Mouse (Mus musculus): ENCODE data around the gene Nos1ap. TPM values are rescaled to one million over a fixed set of nuclear protein-coding genes. Genes with fewer than 3 reads are reported as not detected.

The Nos1ap gene
- polyA plus RNA-seq, 3 experiments from 2014 or later: not detected

- ATAC-seq: no peak
These were observed 89.8 kb downstream of the Nos1ap start for GRCm38 (mm10) chr1:170499891-170500290.

DNA sequence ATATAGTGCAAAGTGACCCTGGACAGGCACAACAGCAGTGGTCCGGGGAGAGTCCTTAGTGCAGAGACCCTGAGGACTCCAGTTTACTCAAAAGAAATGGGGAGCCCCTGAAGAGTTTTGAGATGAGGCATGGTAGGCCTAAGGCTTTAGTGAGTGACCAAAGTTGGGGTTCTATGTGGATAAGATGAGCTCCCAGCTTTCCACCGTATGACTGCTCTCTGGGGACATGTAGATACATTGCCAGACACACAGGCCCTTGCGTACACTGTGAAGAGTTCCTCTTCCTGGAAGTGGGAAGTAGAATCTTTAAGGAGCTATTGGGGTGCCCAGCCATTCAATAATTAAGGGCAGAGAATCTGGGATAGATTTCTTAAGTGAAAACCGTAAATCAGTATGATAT, 90.2 kb downstream of the Nos1ap start:
- no peak for ATAC-seq

DNA sequence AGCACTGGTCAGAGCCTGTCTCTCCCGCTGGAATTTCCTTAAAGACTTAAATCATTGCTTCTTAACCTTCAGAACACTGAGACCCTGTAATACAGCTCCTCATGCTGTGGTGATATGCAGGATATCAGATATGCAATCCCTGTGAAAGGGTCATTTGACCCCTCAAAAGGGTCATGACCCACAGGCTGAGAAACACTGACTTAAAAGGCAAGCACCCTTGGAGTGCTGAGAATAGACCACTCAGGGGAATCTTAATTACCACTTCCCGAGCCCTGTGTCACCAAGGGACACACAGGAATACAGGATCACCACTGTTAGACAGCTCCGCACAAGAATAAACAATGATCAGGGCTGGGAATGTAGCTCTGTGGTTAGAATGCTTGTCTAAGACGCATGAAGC, 91.0 kb downstream of the Nos1ap start:
- ATAC-seq: no peak

GRCm38 (mm10) chr1:170496221-170496620, 93.4 kb downstream of the Nos1ap start:
- ATAC-seq: no peak

- ATAC-seq: no peak
These were observed 94.0 kb downstream of the Nos1ap start for GRCm38 (mm10) chr1:170495538-170496183.

DNA sequence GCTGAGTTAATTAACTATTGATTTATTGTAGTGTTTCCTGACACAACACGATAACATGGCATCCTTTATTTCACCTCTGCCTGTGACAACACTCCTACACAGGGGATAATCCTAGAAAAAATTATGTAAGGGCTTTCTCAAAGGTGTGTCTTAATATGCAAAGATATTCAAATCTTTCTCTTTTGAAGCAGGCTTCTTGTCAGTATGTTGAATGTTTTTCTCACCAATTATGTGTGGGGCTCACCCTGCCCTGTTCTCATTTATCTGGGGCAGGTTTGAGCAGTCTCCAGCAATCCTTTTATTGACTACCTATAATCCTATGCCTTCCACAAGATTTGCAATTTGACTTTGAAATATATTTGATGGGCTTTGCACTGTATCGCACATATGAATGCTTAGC, 97.1 kb downstream of the Nos1ap start:
- no peak for ATAC-seq

- no peak for ATAC-seq
These were observed 97.6 kb downstream of the Nos1ap start for GRCm38 (mm10) chr1:170492027-170492426.

DNA sequence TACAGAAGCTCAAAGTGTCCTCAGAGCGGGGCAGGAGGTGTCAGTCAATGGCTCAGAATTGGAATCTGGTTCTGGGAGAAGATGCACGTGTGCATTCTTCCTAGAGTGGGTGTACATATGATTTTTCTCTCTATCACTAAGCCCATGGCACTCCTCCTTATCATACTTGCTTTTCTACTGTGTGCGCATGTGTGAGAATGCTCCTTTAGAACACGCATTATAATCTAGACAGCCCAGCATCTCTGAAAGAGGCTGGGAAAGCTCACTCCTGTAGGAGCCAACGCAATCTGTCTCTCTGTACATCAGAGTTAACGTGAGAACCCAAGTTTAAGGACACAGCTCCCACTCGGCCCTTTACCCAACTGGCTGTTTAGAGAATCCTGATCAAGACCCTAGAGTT, 99.7 kb downstream of the Nos1ap start:
- no peak for ATAC-seq

- no peak for ATAC-seq
These were observed 100.2 kb downstream of the Nos1ap start for GRCm38 (mm10) chr1:170489450-170489849.

- no peak for ATAC-seq
These were observed 104.5 kb downstream of the Nos1ap start for GRCm38 (mm10) chr1:170485119-170485518.

GRCm38 (mm10) chr1:170482236-170482905, 107.3 kb downstream of the Nos1ap start:
- no peak for ATAC-seq

DNA sequence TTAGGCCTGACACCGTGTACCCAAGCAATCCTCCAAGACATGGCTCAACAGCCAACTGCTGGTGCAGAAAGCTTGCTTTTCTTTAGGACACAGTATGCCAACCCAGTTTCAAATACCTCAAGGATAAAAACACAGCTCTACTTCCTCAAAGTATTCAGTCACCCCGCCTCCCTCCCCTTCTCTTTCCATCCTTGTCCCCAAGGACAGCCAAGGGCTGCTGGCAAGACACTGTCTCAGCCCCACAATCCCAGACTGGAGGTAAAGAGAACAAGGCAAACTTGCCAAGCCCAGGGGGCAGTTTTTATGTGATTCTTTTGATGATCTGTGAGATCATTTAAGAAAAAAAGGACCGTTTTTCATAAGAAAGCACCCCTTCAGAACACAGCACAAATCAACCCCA, 108.6 kb downstream of the Nos1ap start:
- ATAC-seq: no peak

GRCm38 (mm10) chr1:170479458-170479798, 110.2 kb downstream of the Nos1ap start:
- no peak for ATAC-seq

DNA sequence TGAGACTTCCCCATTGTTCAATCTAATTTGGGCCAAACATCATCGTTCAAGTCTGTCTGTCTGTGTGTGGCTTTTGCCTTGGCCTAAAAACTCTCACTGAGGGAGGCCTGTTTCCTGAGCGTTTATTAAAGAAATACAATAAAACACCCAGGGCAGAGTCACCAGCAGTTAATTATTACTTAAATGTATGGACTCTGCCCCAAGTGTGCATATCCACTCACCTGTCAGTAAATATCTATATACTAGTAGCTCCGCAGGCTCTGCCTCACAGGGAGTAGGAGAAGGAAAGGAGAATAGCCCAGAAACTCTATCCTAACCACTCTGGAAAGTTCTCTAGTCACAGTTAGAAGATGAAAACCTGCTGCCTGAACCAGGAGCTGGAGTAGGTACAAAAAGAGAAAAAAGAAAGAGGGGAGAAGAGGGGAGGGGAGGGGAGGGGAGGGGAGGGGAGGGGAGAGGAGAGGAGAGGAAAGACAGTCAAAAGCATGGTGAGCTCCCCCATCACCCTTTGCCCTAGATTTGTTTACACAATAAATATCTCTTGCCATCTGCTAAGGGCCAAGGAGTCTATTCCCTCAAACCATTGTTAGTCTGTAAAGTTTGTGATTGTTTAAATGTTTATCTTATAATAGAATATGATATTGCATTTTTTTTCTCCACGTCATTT, 110.7 kb downstream of the Nos1ap start:
- no peak for ATAC-seq

DNA sequence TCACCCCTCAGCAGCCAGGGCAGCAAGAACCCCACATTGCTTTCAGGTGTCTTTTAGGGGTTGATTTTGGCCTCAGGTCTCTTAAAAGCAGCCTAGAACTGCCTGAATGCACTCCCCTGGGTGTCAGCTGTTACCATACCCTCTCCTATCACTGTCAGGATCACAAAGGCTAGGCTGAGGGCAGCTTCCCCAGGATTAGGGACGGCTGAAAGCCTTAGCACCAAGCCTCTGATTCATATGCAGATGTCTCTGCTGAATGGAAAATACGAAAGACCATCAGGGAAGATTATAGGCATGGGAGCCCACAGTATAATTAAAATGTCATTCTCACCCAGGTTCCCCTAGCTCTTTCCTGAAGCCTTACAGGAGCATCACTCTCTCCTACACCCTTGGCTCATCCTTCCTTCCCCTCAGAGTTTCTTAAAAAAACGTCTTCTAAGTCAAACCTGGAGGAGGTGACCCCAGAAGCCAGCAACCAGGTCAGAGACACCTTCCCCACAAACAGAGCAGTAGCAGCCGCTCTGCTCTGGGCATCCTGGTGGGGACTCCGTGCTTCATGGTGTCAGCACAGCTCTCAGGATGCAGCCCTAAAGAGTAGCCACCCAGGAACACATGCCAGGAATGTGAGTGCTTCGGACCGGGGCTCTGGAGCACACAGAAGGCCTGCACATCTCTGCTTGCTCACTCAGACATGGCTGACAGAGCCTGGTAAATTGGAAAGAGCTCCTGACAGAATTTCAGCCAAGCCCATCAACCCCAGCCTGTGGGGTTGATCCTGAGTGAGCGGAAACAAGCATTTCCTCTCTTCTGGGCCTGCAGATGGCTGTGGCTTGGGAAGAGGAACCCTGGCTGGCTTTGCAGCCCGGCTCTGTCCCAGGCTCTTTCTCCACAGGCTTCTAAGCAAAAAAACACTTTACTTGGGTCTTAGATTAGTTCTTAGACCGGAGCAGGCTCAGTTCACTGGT, 111.7 kb downstream of the Nos1ap start:
- no peak for ATAC-seq

DNA sequence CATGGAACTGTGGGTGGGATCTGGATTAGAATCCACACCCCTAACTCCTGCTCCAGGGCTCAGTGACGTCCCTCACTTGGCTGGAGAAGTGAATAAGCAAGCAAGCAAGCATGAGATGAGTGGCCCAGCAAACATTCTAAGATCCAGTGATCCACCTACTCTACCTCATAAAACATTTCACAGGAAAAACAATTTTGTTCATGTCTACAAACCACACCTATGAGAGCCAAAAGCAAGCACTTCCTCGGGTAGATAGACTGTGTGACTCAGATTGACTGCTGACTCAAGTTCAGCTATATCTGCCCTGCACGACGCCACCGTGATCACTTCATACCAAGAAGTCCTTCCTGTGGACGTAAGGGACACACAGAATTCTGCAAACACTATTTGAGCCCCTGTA, 116.2 kb downstream of the Nos1ap start:
- no peak for ATAC-seq

DNA sequence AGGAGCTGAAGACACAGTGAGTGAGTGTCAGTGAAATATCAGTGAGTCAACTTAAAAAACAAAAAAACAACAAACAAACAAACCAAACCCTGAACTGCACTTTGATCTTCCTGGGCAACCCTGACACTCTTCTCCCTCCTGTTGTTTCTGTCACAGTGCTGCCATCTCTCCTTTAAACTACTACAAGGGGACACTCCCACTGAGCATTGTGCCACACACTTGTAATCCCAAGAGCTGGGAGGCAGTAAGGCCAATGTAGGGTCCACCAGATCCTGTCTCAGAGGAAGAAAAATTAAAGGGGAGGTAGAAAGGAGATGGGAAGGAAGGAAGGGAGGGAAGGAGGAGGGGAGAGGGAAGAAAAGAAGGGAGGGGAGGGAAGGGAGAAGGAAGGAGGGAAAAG, 116.8 kb downstream of the Nos1ap start:
- ATAC-seq: no peak

DNA sequence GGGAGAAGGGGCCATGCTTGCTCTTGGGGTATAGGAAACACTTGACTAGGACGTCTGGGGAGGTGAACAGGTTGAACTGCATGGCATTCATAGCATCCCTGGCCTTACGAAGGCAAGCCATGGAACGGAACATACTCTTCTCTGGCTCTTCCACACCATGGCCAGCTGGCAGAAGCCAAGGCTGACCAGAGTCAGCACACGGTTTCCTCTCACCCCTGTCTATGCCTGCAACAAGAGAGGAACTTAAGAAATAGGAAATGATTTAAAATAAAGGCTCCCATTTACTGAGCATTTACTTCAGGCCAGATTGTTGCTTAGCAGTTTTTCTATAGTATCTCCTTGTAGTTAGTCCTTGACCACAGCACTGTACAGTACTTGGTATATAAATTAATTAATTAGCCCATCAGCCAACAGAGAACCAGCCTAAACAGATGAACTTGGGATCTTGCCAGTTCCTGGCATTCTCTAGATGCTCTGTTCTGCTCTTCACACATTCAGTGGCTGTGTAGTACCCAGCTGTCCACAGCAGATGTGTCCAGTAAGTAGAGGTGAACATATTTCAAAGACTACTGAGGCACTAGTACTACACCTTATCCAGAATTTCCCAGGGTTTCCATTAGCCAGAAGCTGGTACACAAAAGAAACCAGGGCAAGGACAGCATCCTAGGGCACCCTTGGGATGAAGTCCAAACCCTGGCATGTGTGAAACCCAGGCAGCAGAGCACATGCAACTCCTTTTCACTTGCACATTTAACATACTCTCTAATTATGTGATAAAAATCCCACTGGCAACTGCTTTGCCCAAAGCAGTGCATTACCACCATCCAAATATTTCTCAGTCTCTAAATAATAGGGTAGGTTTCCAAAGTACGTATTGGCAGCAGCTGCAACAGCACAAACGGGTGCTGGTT, 123.3 kb downstream of the Nos1ap start:
- no peak for ATAC-seq

DNA sequence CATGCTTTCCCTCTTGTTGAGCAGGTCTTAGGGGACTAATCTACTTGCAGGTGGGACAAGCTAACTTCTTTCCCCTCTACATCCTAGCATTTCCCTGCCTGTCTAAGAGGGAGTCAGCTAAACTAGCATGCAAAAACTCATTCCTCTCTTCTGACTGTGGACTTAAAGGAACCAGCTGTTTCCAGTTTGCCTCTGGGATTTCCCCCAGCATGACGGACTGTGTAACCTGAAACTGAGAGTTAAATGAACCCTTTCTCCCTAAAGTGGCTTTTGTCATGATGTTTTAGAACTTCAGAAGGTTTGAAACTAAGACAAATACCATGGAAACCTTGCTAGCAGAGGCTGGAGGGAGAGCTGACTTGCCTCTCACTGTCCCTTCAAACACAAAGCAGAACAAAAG, 127.5 kb downstream of the Nos1ap start:
- no peak for ATAC-seq

DNA sequence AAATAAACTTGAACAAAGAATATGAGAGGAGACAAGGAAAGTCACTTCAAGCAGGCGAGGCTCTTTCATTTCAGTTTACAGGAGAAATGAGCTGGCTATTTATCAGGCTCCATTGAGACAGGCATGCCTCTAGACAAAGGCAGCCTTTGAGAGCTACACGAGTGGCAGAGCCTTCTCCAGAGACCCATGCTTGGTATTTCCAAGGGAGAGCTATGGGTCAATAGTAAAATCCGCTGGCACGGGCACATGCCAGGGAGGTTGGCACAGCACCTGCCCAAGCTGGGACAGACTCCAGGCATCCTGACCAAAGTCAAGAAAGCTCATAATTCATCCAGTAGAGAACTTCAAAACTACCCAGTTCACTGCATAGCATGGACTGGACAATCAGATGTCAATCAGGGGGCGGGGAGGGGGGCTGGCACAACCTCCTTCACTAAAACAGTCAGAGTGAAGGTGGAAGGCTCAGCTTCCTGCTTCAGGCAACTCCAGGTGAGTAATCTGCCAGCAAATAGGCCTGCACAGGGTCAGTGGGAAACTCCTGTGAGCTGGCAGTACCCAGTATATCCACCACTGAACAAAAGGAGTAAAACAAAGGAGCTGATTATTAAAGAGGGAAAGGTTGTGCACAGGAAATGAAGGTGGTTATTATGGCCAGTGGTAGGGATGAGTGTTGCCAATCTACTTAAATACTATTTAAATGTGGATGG, 129.6 kb downstream of the Nos1ap start:
- no peak for ATAC-seq

DNA sequence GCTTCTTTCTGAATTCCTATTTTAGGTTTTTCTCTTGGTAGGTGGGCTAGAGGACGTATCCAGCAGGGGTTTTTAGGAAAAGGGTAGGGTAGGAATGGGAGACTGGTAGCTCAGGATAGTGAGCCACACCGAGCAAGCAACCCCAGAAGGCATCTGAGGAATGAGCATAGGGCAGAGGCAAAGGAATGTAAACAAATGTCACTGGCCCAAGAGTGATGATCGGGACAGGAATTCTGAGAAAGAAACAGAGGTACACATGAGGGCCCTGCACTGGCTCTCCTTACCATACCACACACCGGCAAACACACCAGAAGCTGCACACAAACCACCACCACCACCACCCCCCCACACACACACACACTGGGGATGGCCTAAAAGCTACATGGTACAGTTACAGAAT, 132.0 kb downstream of the Nos1ap start:
- ATAC-seq: no peak
